Mouse (Mus musculus) T-helper 1 cell (primary cell): ENCODE results near the gene Scg3.
"Not testable (repeated sequence)": the region's sequence is repeated elsewhere in the genome, so short reads cannot be mapped to it uniquely, and the experiment has no call there.

Source experiments
- in situ Hi-C: fragments of 300-600 bp; cut with MboI, MseI; formaldehyde crosslinking; loops from one replicate; pipeline ENCODE4 v1.15.1; 2025; ENCODE audit warnings: high pct_unique_total_duplicates

The Scg3 gene

DNA sequence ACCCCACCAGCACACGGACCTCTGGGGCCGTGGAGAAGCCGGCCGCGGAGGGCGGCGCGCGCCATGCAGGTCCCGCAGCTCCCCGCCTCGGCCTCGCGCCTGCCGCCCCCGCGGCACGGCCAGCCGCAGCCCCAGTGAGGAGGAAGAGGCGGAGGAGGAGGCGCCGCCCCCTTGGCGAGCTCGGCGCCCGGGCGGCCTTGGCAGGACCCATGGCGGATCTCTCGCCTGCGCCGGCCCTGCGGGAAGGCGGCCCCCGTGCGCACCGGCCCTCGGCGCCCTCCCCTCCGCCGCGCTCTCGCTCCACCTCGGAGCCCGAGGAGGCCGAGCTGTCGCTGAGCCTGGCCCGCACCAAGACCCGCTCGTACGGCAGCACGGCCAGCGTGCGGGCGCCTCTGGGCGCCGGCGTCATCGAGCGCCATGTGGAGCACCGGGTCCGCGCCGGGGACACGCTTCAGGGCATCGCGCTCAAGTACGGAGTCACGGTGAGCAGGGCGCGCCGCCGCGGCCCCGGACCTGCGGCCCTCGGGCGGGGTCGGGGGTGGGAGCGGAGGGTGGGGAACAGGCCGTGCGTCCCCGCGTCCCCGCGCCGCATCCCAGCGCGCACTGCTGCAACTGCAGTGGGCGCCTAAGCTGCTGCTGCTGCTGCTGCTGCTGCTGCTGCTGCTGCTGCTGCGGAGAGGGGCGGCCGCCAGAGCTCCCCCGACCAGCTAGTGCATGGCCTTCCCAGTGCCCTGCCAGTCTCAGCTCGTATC, 58.1 kb downstream of the Scg3 start, which contains the start of gene Lysmd2:
Gene Lysmd2 (plus strand): TSS at position 186 of the 752 bp plus-strand sequence.
- in situ Hi-C loops: no loop called here

DNA sequence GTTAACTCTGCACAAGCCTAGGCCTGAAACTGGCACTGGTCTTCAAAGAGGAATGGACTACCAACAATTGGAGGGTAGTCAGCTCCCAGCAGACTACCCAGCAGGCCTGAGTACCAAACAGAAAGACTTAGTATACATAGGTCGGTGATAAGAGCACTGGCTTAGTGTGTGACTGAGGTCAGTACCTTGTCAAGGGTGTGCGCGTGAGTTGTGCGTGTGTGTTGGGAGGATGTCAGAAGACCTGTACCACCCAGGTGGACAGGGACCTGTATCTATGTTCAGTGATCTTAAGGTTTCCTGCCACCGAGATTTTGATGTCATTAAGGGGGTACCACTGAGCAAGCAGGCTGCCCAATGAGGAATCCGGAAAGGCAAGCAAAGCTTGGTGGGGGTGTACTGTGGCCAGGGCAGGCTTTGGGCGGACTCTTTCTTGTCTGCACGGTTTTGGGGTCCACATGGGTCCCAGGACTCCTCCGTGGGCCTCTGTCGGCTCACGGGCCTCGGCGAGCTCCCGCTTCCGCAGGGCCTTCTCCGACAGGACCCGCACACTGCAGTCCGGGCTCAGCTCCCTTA, 58.8 kb downstream of the Scg3 start:
- in situ Hi-C loops: no loop called here

DNA sequence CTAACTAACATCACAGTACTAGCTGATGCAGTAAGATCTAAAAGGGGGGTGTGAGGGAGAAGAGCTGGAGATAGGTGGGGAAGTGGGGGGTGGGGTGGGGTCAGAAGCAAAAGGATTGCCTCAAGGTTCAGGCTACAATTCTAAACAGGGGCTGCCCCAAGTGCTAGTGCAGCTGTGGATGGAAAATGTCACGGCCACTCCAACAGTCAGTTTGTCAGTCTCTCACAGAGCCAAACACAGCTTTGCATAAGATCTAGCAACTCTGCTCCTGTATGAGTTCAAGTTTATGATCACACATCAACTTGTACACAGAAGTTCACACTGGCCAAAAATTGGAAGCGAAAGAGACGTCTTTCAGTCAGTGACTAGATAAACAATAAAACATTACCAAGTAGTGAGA, 62.4 kb downstream of the Scg3 start:
- in situ Hi-C loops: no loop called here

DNA sequence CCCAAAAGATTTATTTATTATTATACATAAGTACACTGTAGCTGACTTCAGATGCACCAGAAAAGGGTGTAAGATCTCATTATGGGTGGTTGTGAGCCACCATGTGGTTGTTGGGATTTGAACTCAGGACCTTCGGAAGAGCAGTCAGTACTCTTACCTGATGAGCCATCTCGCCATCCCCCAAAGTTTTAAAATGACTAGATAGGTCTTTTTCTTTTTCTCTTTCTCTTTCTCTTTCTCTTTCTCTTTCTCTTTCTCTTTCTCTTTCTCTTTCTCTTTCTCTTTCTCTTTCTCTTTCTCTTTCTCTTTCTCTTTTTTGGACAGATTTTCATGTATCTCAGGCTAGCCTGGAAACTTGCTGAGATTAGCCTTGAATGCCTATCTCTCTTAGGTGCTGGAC, 64.1 kb downstream of the Scg3 start:
- in situ Hi-C loops: not testable (repeated sequence)

DNA sequence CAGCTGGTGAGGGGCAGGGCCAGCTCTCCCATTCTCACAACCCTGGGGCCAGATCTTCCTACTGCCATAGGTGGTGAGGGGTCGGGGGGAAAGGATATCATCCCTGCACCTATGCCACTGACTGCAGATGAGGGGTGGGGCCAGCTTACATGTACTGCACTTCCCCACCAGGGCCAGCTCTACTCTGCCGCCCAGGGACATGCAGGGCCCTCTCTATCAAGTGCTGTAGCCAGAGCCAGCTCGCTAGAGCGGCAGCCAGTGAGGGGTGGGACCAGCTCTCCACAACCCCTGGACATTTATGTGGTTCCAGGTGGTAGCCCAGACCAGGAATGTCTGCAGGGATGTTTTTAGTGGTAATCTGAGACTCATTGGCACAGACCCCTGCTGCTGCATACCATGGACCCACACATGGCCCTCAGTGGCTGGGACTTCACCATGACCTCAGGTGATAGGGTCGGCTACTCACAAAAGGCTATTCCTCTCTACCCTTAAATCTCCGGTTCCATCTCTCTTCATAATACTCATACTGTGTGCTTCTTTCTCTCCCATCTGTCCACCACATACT, 64.9 kb downstream of the Scg3 start:
- in situ Hi-C loops: no loop called here

DNA sequence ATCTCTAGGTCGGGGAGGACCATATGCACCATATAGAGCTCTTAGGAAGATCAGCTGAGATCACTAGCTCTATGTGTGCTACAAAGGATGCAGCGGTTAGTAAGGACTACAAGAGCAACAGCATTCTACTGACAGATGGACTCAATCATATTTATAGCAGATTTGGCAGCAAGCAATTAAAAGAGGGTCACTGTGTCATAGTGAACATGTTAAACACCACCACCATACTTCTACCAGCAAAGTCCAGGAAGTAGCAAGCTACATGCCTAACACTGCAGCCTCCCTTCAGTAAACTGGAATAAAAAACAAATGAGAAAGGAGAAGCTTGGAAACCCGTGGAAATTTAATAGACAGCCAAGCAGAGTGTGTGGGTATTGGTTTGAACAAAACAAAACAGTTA, 67.3 kb downstream of the Scg3 start:
- in situ Hi-C loops: no loop called here

DNA sequence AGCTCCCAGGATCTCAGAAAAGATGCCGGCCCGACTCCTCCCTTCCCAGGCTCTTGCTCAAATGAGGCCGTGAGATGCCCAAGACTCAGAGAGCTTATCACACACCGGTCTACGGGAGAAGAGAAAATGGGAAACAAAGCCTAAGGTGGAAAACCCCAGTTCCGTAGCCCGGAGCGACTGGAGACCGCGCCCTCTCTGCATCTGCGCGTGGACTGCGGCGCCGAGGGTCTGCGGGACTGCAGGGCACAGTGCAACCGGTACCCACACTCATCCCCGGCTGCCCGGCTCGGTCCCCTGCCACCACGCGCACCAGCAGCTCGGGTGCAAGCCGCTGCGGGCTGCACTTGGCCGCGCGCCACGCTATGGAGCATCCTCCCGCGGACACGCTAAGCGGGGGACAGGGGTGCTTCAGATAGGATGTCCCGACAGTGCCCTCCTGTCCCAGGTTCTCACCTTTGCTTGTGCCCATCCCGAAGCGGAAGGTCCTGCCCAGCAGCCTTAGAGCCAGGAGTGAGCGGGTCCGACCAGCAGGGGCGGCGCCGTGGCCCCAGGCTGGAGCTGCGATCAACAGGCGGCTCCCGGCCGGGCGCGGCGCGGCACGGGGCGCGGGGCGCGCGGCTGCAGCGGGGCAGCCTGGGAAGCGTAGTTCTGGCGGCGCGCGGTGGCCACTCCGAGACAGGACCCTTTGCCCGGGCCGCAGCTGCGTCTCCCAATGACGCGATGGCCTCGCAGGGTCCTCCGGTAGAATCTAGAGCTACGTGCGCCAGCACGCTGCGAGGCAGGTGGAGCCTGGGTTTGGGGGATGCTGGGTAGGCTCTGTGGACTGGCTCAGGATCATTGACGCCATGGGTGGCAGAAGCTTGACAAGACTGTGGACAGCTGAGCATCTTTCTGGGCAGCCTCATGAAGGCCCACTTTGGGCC, 73.0 kb downstream of the Scg3 start, which contains the start of gene Tmod2:
Gene Tmod2 (minus strand): TSS at position 755 of the 923 bp plus-strand sequence.
- in situ Hi-C loops: no loop called here

DNA sequence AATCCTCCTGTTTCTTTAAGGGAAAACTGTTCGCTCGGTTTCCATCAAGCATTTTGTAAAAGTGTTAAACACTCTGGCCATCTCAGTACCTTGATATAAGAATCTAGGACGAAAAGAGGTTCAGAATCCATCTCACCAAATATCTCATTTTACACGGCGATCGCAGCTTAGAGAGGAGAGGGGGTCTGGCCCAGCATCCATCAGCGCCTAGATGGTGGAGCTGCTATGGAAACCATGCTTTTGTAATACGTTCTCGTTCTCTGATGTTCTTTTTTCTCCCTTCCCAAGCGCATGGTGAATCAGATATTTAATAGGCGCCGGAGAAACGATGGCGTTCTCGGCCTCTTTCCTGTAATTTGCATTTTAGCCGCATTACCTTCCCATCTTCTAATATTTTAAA, 73.9 kb downstream of the Scg3 start:
- in situ Hi-C loops: no loop called here

DNA sequence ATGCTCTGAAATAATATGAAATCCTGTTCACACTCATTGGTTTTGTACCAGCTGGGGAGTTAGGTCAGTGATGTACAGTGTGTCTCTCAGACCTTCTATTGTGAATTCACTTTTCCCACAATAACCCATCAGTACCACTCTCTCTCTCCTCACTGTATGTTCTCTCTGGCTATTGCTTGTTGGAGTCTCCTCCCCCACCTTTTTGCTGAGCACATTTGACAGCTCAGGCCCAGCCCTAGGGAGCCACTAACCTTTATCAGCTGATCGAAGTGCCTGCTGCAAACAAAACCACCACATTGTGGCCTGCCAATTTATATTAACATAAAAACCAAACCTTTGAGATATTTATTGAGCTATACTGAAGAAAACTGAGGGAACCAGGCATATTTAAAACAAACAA, 74.4 kb downstream of the Scg3 start:
- in situ Hi-C loops: no loop called here

DNA sequence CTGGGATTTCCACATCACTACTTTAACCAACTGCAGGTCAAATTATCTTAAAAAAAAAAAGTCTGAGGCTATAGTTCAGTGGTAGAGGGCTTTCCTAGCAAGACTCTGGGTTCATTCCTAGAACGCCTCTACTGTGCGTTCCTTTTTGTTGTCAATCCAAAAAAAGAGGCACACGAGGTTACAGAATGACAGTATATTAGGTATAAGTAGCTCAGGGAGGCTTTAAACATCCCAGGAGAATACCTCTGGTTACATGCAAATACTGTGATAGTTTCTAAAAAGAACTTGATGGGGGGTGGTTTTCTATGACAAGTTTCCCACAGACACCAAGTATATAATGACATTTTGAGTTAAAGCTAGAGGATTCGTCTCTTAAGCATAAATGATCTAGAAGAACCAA, 76.4 kb downstream of the Scg3 start:
- in situ Hi-C loops: no loop called here

DNA sequence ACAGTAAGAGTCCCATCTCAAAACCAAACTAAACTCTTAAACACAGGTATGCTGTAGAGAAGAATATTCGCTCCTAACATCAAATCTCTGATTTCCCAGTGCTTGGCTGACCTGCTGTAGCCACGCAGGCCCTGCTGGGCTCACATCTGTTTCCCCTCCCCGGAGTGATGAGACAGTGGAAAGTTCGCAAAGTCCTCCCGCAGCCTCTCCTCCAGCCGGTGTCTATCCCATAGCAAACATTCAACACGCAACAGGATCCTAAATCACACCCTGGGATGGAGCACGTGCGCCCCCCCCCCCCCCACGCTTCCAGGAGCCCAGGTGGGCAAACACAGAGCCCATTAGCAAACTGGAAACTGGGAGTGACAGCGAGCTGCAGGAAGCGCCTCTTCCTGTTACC, 82.3 kb downstream of the Scg3 start:
- in situ Hi-C loops: no loop called here

DNA sequence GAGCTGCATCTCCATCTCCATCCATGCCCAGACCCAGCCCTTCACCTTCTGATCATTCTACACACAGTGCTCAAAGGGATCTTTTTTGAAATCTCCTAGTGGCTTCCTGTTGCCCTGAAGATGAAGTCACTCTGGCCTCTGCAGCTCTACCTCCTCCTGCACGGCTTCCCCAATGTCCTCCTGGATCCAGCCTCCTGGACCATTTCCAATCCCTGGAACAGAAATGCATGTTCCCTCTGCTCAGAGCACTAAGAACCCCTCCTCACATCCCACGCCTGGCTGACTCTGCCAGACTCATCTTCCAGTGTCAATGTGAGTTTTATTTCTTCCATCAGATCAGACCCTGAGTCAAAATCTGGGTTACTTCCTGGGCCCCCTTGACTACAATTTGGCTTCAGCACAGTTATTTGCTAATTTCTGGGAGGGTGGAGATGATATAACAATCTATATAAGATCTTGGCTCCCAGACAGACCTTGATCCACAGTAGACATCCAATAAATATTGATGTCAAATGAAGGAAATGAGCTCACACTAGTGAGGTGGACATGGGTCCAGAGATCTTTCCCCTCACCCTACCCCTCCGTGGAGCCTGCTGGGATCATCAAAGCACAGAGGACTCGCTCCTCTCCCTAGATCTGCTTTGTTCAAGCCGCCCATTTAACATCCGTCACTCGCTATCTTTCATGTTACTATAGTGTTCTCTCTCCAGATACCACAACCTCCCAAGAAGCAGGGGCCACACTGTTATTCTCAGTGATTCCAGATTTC, 83.5 kb downstream of the Scg3 start:
- in situ Hi-C loops: no loop called here

DNA sequence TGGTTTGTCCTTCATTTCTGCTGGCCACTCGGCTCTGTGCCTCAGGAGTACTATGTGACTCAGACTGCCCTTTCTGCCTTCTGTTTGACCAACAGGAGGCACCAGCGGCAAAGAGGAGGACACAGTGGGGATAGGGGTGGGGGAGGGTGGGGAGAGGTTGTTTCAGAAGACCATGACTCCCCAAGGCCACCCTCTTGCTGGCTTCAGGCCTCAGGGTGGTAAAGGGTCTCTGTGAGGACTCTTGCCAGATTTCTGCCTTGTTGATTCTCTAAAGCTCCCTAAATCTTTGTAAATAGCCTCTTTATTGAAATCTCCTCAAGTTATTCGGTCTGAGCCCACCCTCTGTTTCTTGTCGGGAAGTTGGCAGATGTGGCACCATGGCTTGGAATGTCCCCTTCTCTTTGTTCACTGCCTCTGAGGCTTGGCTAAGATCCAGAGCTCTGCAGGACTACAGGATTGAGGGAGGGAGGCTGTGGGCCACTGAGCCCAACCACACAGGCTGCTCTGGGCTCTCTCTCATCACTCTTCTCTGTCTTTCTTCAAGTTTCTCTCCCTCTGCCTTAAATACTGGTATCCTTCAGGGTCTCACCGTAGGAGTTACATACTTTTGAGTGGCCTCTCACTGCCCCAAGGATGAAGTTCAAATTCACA, 84.5 kb downstream of the Scg3 start:
- in situ Hi-C loops: no loop called here

DNA sequence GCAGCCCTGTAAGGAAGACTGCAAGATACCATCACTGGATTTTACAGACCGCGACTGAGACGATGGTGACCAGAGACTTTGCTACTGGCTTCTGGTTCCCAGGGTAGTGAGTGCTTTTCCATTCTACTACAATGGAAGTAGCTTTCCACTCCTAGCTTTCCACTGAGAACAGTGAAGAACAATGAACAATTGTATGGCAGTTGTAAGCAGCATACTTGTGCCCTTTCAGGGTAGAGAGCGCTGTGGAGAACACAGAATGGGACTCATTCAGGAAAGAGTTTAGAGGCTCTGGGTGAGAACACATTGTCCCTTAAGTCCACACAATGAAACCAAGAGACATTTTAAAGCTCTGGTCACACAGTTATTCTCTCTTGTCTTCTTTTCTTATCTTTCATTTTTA, 86.3 kb downstream of the Scg3 start:
- in situ Hi-C loops: no loop called here

DNA sequence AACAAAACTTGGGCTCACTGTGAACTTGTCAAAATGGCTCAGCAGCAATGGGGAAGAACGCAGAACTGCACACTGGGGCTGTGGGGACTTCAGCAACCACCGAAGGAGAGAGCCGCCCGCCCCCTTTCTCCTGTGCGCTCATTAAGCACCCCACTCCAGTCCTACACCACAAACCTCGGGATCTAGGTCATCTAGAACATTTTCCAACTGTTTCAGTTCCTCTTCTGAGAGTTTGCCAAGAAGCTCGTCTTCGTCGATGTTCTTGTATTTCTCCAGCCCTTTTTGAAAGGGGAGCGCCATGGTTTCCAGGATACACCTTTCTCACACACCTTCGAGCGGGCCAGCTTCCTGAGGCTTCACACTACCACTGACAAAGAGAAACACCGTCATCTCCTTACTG, 86.8 kb downstream of the Scg3 start:
- in situ Hi-C loops: no loop called here

DNA sequence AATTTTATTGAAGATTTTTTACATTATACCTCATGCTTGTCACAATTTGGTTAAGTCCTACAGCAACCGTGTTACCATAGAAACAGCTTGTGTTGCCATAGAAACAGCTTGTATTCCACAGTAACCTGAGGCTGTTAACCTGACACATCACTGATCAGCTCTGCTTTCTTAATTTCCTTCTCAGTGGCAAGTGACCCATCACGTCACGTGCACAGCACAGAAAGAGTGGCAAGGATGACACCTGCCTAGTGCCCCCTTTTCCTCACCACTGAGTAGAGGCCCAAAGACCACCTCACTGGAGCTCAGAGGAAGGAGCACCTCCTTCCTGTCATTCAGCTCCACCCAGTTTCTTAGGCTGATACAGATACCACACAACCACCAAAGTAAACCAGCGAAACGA, 90.4 kb downstream of the Scg3 start:
- in situ Hi-C loops: no loop called here
